Mouse (Mus musculus) cerebellum, adult 2 months (tissue): Measurements from ENCODE around the gene Sync.

Source experiments
- CTCF ChIP-seq: fragments of 200-500 bp; IDR thresholded peaks from 2 replicates; pipeline ENCODE4 v1.5.1; 2011; ENCODE audit warnings: low read depth, mild to moderate bottlenecking, control low read depth, low read length, moderate library complexity, borderline replicate concordance; ENCODE audit not compliant: insufficient read depth
- POLR2A ChIP-seq: fragments of 200-500 bp; IDR thresholded peaks from 2 replicates; pipeline ENCODE4 v1.6.1; 2011; ENCODE audit warnings: low read length, control low read depth, borderline replicate concordance; ENCODE audit not compliant: insufficient read depth

DNA sequence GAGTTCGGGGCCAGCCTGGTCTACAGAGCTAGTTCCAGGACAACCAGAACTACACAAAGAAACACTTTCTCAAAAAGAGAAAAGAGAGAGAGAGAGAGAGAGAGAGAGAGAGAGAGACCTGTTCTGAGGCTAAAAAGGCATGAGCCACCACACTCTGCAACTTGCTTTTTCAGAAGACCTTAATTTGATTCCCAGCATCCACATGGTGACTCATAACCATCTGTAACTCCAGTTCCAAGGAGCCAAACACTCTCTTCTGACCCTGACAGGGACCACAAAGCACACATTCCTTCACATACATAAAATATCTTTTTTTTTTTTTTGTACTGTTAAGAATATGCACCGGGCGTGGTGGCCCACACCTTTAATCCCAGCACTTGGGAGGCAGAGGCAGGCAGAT is 32.8 kb upstream of the Sync start:
- TF ChIP-seq CTCF = no peak
- no peak for TF ChIP-seq POLR2A
